Mouse (Mus musculus): ENCODE results near the gene Olfr124. TPM values are rescaled to one million over a fixed set of nuclear protein-coding genes. Genes with fewer than 3 reads are reported as not detected.

Olfr124 gene
- polyA plus RNA-seq (2016; fragmentation: Nextera tagmentation; extraction: Ambion mirVana): not detected in 2 replicates

GRCm38 (mm10) chr17:37799588-37799987 lies at the start of gene Olfr124:
Gene Olfr124 (plus strand): TSS chr17:37799888.
- WGBS: 84% methylated on average over 3 of the region's 3 CpGs
- Histone ChIP-seq H3K4me2 (replicated peaks) (no peak within 1 kb of the TSS), H3K9ac (no peak within 1 kb of the TSS), H3K4me3 (no peak within 1 kb of the TSS), H3K4me1 (no peaks in the 10 kb centered on the region), H3K36me3 (no peaks in the 10 kb centered on the region), H3K27ac (no peak within 1 kb of the TSS), H3K9me3 (no peaks in the 10 kb centered on the region), H3K27me3 (no peaks in the 10 kb centered on the region)
- ATAC-seq (ENCODE audit: insufficient number of reproducible peaks, insufficient read depth, low FRiP score, low TSS enrichment): no peak

- 82% methylated on average over 4 of the region's 4 CpGs for WGBS
- H3K36me3 ChIP-seq: no peaks in the 10 kb centered on the region
- no peaks in the 10 kb centered on the region for H3K27me3 ChIP-seq
- no peak within 1 kb of the TSS for H3K4me3 ChIP-seq
- H3K9me3 ChIP-seq: no peaks in the 10 kb centered on the region
- H3K27ac ChIP-seq: no peak within 1 kb of the TSS
- H3K4me2 ChIP-seq (replicated peaks): no peak within 1 kb of the TSS
- H3K4me1 ChIP-seq: no peaks in the 10 kb centered on the region
- ATAC-seq (ENCODE audit: insufficient number of reproducible peaks, insufficient read depth, low FRiP score, low TSS enrichment): no peak
- no peak within 1 kb of the TSS for H3K9ac ChIP-seq
These were observed 31.4 kb upstream of the Olfr124 start, which contains the start of gene Olfr122 for GRCm38 (mm10) chr17:37768307-37768706. Gene Olfr122 (plus strand): TSS chr17:37768607.

- Histone ChIP-seq H3K9ac (no peak within 1 kb of the TSS), H3K4me2 (replicated peaks) (no peak within 1 kb of the TSS), H3K36me3 (no peaks in the 10 kb centered on the region), H3K27ac (no peak within 1 kb of the TSS), H3K9me3 (no peaks in the 10 kb centered on the region), H3K27me3 (no peaks in the 10 kb centered on the region), H3K4me1 (no peaks in the 10 kb centered on the region), H3K4me3 (no peak within 1 kb of the TSS)
- no peak for ATAC-seq (ENCODE audit: insufficient number of reproducible peaks, insufficient read depth, low FRiP score, low TSS enrichment)
- 84% methylated on average over 2 of the region's 2 CpGs for WGBS
These were observed 6.5 kb upstream of the Olfr124 start, which contains the start of gene Olfr123 for GRCm38 (mm10) chr17:37793229-37793628. Gene Olfr123 (plus strand): TSS chr17:37793529.

- Histone ChIP-seq H3K27me3 (no peaks in the 10 kb centered on the region), H3K9ac (no peak within 1 kb of the TSS), H3K4me2 (replicated peaks) (no peak within 1 kb of the TSS), H3K27ac (no peak within 1 kb of the TSS), H3K36me3 (no peaks in the 10 kb centered on the region), H3K4me1 (no peaks in the 10 kb centered on the region), H3K4me3 (no peak within 1 kb of the TSS), H3K9me3 (no peaks in the 10 kb centered on the region)
- ATAC-seq (ENCODE audit: insufficient number of reproducible peaks, insufficient read depth, low FRiP score, low TSS enrichment): no peak
These were observed 33.0 kb downstream of the Olfr124 start, which contains the start of gene Olfr125 for GRCm38 (mm10) chr17:37832649-37833048. Gene Olfr125 (plus strand): TSS chr17:37832949.

GRCm38 (mm10) chr17:37847183-37847582 lies 47.5 kb downstream of the Olfr124 start, which contains the start of gene Olfr126:
Gene Olfr126 (plus strand): TSS chr17:37847483.
- no peaks in the 10 kb centered on the region for H3K9me3 ChIP-seq
- ATAC-seq (ENCODE audit: insufficient number of reproducible peaks, insufficient read depth, low FRiP score, low TSS enrichment): no peak
- H3K9ac ChIP-seq: no peak within 1 kb of the TSS
- no peak within 1 kb of the TSS for H3K27ac ChIP-seq
- no peak within 1 kb of the TSS for H3K4me2 ChIP-seq (replicated peaks)
- H3K4me1 ChIP-seq: no peaks in the 10 kb centered on the region
- H3K36me3 ChIP-seq: no peaks in the 10 kb centered on the region
- H3K4me3 ChIP-seq: no peak within 1 kb of the TSS
- H3K27me3 ChIP-seq: no peaks in the 10 kb centered on the region

Other genes with a start within 250 kb of the Olfr124 start
- not detected in 2 replicates for gene Olfr112, start 230.4 kb upstream of the Olfr124 start, polyA plus RNA-seq (2016; fragmentation: Nextera tagmentation; extraction: Ambion mirVana)
- gene Olfr113, start 222.2 kb upstream of the Olfr124 start, polyA plus RNA-seq (2016; fragmentation: Nextera tagmentation; extraction: Ambion mirVana): not detected in 2 replicates
- gene Olfr114, start 207.1 kb upstream of the Olfr124 start, polyA plus RNA-seq (2016; fragmentation: Nextera tagmentation; extraction: Ambion mirVana): not detected in 2 replicates
- gene Olfr115, start 172.8 kb upstream of the Olfr124 start, polyA plus RNA-seq (2016; fragmentation: Nextera tagmentation; extraction: Ambion mirVana): not detected in 2 replicates
- gene Olfr116, start 172.7 kb upstream of the Olfr124 start, polyA plus RNA-seq (2016; fragmentation: Nextera tagmentation; extraction: Ambion mirVana): not detected in 2 replicates
- gene Olfr117, start 136.1 kb upstream of the Olfr124 start, polyA plus RNA-seq (2016; fragmentation: Nextera tagmentation; extraction: Ambion mirVana): not detected in 2 replicates
- gene Olfr118, start 132.9 kb upstream of the Olfr124 start, polyA plus RNA-seq (2016; fragmentation: Nextera tagmentation; extraction: Ambion mirVana): not detected in 2 replicates
- gene Olfr119, start 103.3 kb upstream of the Olfr124 start, polyA plus RNA-seq (2016; fragmentation: Nextera tagmentation; extraction: Ambion mirVana): not detected in 2 replicates
- not detected in 2 replicates for gene Olfr120, start 78.1 kb upstream of the Olfr124 start, polyA plus RNA-seq (2016; fragmentation: Nextera tagmentation; extraction: Ambion mirVana)
- not detected in 2 replicates for gene Olfr121, start 51.0 kb upstream of the Olfr124 start, polyA plus RNA-seq (2016; fragmentation: Nextera tagmentation; extraction: Ambion mirVana)
- not detected in 2 replicates for gene Olfr122, start 31.3 kb upstream of the Olfr124 start, polyA plus RNA-seq (2016; fragmentation: Nextera tagmentation; extraction: Ambion mirVana)
- gene Olfr123, start 6.4 kb upstream of the Olfr124 start, polyA plus RNA-seq (2016; fragmentation: Nextera tagmentation; extraction: Ambion mirVana): not detected in 2 replicates
- gene Olfr125, start 33.1 kb downstream of the Olfr124 start, polyA plus RNA-seq (2016; fragmentation: Nextera tagmentation; extraction: Ambion mirVana): not detected in 2 replicates
- gene Olfr126, start 47.6 kb downstream of the Olfr124 start, polyA plus RNA-seq (2016; fragmentation: Nextera tagmentation; extraction: Ambion mirVana): not detected in 2 replicates
- not detected in 2 replicates for gene Olfr127, start 100.5 kb downstream of the Olfr124 start, polyA plus RNA-seq (2016; fragmentation: Nextera tagmentation; extraction: Ambion mirVana)
- not detected in 2 replicates for gene Olfr128, start 120.7 kb downstream of the Olfr124 start, polyA plus RNA-seq (2016; fragmentation: Nextera tagmentation; extraction: Ambion mirVana)
- gene Olfr761, start 153.2 kb downstream of the Olfr124 start, polyA plus RNA-seq (2016; fragmentation: Nextera tagmentation; extraction: Ambion mirVana): not detected in 2 replicates